Mouse (Mus musculus): ENCODE data around the gene Cd300ld5.
"Not testable (repeated sequence)": the region's sequence is repeated elsewhere in the genome, so short reads cannot be mapped to it uniquely, and the experiment has no call there.

The Cd300ld5 gene

DNA sequence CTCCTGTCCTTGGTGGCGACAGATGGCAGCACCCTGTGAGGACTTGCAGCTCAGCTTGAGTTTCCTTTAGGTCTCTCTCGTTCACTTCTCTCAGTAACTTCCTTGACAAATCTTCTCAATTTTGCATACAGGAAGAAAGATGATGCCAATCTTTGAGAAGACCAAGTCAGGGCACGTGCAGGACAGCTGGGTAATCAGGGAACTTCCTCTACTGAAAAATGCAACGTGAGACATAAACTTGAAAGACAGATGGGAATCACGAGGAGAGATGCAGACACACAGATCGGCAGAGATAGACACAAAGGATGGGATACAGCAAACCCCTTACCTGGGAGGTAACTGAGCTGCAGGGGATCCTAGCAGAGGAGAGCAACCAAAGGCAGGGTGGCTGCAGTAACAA, at the start of gene Cd300ld5:
Gene Cd300ld5, minus strand, starts transcription at position 101 of the 400 bp plus-strand sequence.
- DNase-seq (ENCODE audit: low read depth): not testable (repeated sequence)

DNA sequence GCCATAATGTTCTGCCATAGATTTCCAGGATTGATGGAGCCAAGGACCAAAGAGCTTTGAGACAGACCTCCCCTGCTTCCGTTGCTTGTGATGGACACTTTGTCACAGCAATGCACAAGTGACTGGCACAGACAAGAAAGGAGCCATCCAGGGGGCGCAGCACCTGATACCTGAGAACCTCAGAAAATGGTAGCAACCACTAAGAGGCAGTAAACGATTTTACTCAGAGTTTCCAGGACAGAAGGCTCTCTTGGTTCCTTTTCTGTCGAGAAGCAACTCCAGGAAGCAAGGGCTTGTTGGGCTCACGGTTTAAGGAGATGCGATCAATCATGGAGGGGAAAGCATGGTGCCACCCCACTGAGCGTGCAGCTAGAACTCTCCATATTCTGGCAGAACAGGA, 48.6 kb upstream of the Cd300ld5 start:
- no peak for DNase-seq (ENCODE audit: low read depth)

GRCm38 (mm10) chr11:115085064-115085463, 47.5 kb upstream of the Cd300ld5 start:
- no peak for DNase-seq (ENCODE audit: low read depth)

DNA sequence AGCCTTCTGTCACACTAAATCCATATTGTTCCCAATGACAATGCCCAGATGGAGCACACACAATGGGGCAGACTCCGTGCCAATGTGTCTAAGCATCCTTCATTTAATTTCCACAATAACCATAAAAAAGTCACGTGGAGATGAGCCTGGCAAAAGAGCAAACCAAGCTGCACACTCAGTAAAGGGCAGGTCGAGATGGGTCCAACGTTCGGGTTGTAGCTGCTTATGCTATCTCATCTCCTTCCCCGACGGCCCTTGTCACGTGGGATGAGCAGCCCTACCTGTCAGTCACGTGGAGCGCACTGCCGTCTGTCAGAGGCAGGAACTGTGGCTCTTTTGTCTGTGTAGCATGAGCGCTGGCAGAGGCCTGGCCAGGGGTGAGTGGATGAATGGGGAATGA, 47.0 kb upstream of the Cd300ld5 start:
- DNase-seq (ENCODE audit: low read depth): no peak

GRCm38 (mm10) chr11:115083376-115084139, 46.0 kb upstream of the Cd300ld5 start:
- DNase-seq (ENCODE audit: low read depth): peak; percentile 76

GRCm38 (mm10) chr11:115082196-115082595, 44.6 kb upstream of the Cd300ld5 start:
- no peak for DNase-seq (ENCODE audit: low read depth)

DNA sequence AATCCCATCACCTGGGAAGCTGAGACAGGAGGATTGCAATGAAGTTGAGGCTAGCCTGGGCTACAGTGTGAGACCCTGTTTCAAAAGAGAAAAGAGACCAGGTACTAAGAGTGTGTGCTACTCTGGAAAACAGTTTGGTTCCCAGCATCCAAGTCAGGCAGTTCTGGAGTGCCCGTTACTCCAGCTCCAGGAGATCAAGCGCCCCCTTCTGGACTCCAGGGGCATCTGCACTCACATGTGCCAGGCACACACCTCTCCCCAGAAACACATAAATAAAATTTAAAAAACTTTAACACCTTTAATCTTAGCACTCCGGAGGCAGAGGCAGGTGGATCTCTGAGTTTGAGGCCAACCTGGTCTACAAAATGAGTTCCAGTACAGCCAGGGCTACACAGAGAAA, 43.8 kb upstream of the Cd300ld5 start:
- peak; percentile 14 for DNase-seq (ENCODE audit: low read depth)

- DNase-seq (ENCODE audit: low read depth): peak; percentile 85
These were observed 43.3 kb upstream of the Cd300ld5 start for GRCm38 (mm10) chr11:115080886-115081285.

- peak; percentile 48 for DNase-seq (ENCODE audit: low read depth)
These were observed 41.1 kb upstream of the Cd300ld5 start for GRCm38 (mm10) chr11:115078680-115079079.

- DNase-seq (ENCODE audit: low read depth): no peak
These were observed 39.9 kb upstream of the Cd300ld5 start for GRCm38 (mm10) chr11:115077436-115077835.

DNA sequence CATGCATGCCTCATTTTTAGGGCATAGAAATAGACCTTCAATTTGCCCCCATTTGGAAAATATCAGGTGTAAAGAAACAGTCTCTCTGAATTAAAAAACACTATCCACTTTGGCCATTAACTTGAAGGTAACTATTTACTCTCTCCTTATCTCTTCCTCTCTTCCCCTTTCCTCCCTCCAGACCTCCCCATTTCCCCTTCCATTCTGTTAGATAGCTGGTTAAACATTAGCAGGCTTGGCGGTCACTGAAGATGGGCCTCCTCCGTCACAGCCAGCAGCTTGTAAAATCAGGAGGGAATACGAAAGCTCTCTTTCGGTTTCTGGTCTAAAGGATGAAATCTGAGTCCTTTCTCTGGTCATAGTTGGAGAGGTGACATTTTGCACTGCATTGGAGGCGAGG, 38.3 kb upstream of the Cd300ld5 start:
- no peak for DNase-seq (ENCODE audit: low read depth)

DNA sequence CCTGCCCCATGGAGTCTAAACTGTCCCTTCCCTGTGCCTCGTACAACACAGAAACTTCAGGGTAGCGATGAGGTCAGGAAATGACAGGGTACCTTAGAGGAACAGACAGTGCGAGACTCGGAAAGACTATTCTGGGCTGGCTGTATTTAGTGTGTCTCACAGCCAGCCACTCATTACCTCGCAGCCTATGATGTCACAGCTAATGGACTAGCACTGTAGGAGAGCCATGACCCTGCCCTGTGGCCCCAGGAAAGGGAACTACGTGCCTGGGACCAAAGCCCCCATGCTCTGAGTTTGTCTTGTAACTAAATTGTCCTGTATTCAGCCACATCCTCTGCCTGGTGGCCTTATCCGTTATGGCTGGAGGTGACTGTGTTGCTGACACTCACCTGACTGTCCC, 37.8 kb upstream of the Cd300ld5 start:
- peak; percentile 24 for DNase-seq (ENCODE audit: low read depth)

DNA sequence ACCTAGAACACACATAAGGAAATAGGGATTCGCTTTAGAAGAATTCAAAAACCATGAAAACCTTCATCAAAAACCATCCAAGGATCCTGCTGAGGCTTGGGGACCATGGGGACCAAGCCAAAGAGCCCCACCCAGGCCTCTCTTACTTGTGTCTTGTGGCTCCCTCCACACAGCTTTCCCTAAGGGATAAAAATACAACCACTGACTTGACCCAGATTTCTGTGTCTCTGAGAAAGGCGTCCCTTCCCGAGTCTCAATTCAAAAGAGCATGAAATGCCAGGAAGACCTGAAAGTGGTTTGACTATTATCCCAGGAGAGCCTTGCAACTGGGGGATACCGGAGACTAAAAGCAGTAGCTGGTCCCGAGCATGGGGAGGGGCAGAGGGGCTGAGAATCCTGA, 35.4 kb upstream of the Cd300ld5 start:
- DNase-seq (ENCODE audit: low read depth): no peak

- DNase-seq (ENCODE audit: low read depth): peak; percentile 90
These were observed 34.2 kb upstream of the Cd300ld5 start for GRCm38 (mm10) chr11:115071631-115072294.

DNA sequence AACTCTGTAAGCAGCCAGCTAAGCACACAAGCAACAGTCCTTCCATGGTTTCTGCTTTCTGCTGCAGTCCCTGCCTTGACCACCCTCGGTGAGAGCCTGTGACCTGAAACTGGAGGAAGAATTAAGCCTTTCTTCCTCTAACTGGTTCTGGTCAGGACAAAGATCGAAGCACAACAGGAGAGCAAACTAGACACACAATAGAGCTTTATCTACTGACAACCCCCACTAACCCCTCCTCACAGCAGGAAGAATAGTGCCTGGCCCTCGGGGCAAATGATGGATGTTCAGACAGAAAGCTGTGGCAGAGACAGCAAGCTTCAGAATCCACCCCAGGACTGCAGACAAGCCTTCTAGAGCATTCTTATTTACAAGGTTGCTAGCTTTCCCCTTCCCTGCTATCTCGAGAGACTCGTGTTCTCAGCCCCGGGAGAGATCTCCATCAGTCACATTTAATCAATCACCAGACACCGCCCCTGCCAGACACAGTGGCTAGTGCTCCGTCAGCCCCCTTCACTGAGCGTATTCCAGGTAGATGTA, 33.5 kb upstream of the Cd300ld5 start:
- DNase-seq (ENCODE audit: low read depth): no peak

- DNase-seq (ENCODE audit: low read depth): no peak
These were observed 29.2 kb upstream of the Cd300ld5 start for GRCm38 (mm10) chr11:115066768-115067167.

DNA sequence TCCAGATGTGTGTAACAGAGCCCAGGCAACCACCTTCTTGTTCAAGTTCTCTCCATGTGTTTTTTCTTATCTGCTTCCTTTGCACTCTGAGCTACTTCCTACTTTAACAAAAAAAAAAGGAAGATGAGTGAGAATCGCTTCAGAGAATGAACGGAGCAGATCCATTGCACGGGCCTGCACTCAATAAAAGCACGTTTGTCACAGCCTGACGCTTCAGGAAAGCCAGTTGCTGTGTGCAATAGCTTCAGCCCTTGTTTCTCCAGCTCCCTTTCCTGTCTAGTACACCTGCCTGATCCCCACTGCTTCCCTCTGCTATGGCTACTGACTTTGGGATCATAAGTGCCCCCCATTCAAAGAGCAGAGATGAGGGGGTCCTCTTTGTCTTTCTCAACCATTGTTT, 24.5 kb upstream of the Cd300ld5 start, which contains the start of gene Cd300e:
Gene Cd300e, minus strand, starts transcription at position 101 of the 400 bp plus-strand sequence.
- no peak for DNase-seq (ENCODE audit: low read depth)

DNA sequence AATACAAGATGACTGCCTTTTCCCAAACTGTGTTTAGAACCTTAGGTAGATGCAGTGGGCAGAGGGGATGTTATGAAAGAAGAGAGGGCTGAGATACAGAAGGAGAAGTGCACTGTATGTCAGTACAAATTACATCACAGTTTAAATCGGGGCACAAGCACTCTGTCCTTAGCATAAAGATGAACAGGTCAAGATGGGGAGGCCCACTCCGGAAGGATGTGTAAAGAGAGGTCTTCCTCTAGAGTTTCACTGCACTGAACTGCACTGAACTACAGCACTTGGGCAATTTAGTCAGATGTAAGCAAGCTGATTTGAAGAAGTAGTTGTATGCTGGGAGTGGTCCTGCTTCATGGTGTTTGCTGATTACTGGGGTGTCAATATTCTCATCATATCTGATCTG, 22.2 kb upstream of the Cd300ld5 start:
- no peak for DNase-seq (ENCODE audit: low read depth)

GRCm38 (mm10) chr11:115058701-115059100, 21.1 kb upstream of the Cd300ld5 start:
- DNase-seq (ENCODE audit: low read depth): peak; percentile 42

DNA sequence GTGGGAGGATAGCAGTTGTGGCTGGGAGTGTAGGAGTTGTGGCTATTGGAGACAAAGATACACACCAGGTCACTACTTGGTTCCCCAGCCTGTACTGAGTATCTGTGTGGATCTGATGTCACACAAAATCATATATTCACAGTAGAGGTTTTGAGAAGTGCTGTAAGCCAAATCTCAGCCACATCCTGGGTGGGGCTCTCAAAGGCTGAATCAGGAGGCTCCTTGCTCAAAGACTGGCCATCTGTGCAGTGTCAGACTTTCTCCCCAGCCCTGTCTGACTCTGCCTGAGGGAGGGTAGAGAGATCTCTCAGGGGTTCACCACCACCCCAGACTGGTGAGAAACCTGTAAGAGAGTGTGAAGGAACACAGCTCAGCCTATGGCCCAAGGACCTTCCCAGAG, 17.0 kb upstream of the Cd300ld5 start:
- DNase-seq (ENCODE audit: low read depth): no peak

- DNase-seq (ENCODE audit: low read depth): no peak
These were observed 15.4 kb upstream of the Cd300ld5 start for GRCm38 (mm10) chr11:115052991-115053390.

DNA sequence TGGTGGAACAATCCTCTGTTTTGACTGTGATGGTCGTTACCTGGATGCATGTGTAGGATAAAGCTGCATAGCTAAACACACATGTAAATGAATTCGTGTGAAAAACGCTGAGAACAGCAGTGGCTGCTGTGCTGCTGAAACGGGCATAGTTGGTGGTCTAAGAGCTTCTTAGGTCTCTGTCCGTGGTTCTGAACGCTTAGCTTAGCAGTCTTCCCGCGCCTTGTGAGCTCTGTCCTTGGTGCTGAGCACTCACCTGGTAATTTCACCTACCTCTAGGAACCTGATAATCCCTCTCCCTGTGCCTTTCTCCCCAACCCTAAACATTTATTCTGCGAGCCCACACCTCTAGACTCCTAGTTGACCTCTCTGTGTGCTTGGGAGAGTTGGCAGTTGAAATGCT, 14.6 kb upstream of the Cd300ld5 start:
- DNase-seq (ENCODE audit: low read depth): peak; percentile 62

- DNase-seq (ENCODE audit: low read depth): peak; percentile 65
These were observed 11.8 kb upstream of the Cd300ld5 start for GRCm38 (mm10) chr11:115049282-115049895.

All from 416B (cell line).